Mouse (Mus musculus) stomach, postnatal 0 days (tissue): ENCODE measurements around the gene 3110009E18Rik. TPM values are rescaled to one million over a fixed set of nuclear protein-coding genes. Genes with fewer than 3 reads are reported as not detected.
A peak's percentile ranks its signal among the peaks of the same experiment; 100 is the strongest.

Experiments used
- ATAC-seq: fragments of 200-750 bp; cut with Nextera tagmentation; 2 replicates; pipeline ENCODE4 v1.8.0; 2017; ENCODE audit not compliant: low FRiP score, low TSS enrichment
- DNase-seq: peaks from one replicate; pipeline ENCODE4 v3.0.0-alpha.2; 2016; ENCODE audit warnings: low spot score
- H3K27ac ChIP-seq: fragments of 300-500 bp; sonication (generic); replicated peaks from 2 replicates; pipeline ENCODE4 v1.5.1; 2014; ENCODE audit warnings: mild to moderate bottlenecking, control low read depth
- H3K27me3 ChIP-seq: fragments of 300-500 bp; sonication (generic); 2 replicates; pipeline ENCODE4 v1.6.1; 2014; ENCODE audit warnings: low read length; ENCODE audit not compliant: control insufficient read depth, insufficient read depth
- H3K36me3 ChIP-seq: fragments of 300-500 bp; sonication (generic); 2 replicates; pipeline ENCODE4 v1.6.1; 2014; ENCODE audit warnings: low read length, mixed read lengths; ENCODE audit not compliant: control insufficient read depth, insufficient read depth
- H3K4me1 ChIP-seq: fragments of 300-500 bp; sonication (generic); replicated peaks from 2 replicates; pipeline ENCODE4 v1.6.1; 2014; ENCODE audit warnings: antibody characterized with exemption; ENCODE audit not compliant: control insufficient read depth, insufficient read depth
- H3K4me2 ChIP-seq: fragments of 300-500 bp; sonication (generic); replicated peaks from 2 replicates; pipeline ENCODE4 v1.6.1; 2014; ENCODE audit warnings: low read depth, mild to moderate bottlenecking, control low read depth, moderate library complexity
- H3K4me3 ChIP-seq: fragments of 300-500 bp; sonication (generic); 2 replicates; pipeline ENCODE4 v1.5.1; 2014; ENCODE audit warnings: low read depth, low read length, control low read depth
- H3K9ac ChIP-seq: fragments of 300-500 bp; sonication (generic); 2 replicates; pipeline ENCODE4 v1.6.1; 2014; ENCODE audit warnings: mild to moderate bottlenecking, low read length, control low read depth, mixed read lengths
- H3K9me3 ChIP-seq: fragments of 300-500 bp; sonication (generic); 2 replicates; pipeline ENCODE4 v1.6.1; 2016; ENCODE audit warnings: low read length; ENCODE audit not compliant: control insufficient read depth
- CTCF ChIP-seq: IDR thresholded peaks from 2 replicates; pipeline ENCODE4 v1.5.1; 2016; ENCODE audit warnings: antibody characterized with exemption, low read depth, mild to moderate bottlenecking, moderate library complexity
- EP300 ChIP-seq: optimal IDR thresholded peaks from 2 replicates; pipeline ENCODE3; 2016; ENCODE audit warnings: antibody characterized with exemption
- WGBS: fragments of 180-500 bp; shearing (Covaris S2); extraction: QIAGEN DNeasy Blood & Tissue Kit; methylation state at CpG from one replicate; pipeline ENCODE4 v1.1.7; 2014; 5-methylcytosine and 5-hydroxymethylcytosine counted together
- polyA plus RNA-seq: library from polyadenylated mRNA; unstranded; fragments of >200 nt; fragmentation: Nextera tagmentation; extraction: Ambion mirVana; gene quantifications from 2 replicates; pipeline ENCODE4 v1.2.1, GENCODE M21; 2015

Gene 3110009E18Rik
- polyA plus RNA-seq, 1 experiment from 2014 or later, result 10.1 TPM

DNA sequence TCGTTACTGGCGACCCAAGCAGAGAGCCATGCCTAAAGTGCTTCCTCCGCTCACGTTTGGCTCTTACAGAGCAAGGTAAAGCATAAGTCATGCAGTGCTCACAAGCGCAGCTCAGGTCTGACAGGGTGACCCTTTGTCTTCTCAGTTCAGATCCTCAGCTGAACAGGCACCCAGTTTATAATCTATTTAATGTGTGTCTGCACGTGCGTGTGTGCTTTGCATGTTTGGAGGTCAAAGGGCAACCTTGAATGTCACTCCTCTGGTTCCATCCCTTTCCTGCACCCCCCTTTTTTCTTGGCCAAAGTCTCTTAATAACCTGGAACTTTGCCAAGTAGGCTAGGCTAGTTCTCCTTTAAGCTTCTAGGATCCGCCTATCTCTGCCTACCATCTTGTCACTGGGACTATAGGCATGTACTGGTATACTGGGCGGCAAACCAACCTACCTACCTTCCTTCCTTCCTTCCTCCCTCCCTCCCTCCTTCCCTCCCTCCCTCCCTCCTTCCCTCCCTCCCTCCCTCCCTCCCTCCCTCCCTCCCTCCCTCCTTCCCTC lies 19.2 kb downstream of the 3110009E18Rik start:
- H3K36me3 ChIP-seq, result no peaks in the 10 kb centered on the region
- H3K9me3 ChIP-seq, result no peaks in the 10 kb centered on the region
- no peaks in the 10 kb centered on the region for H3K4me1 ChIP-seq
- H3K9ac ChIP-seq, result no peak overlapping the region
- H3K27ac ChIP-seq, result no peak overlapping the region
- H3K4me3 ChIP-seq, result no peak overlapping the region
- DNase-seq (no peak), ATAC-seq (no peak; the same call in 1 of the 2 replicates)
- TF ChIP-seq CTCF (no peak), EP300 (no peak)
- WGBS, result 75% methylated on average over 9 of the region's 9 CpGs
- H3K4me2 ChIP-seq, result no peak overlapping the region
- H3K27me3 ChIP-seq, result no peaks in the 10 kb centered on the region

DNA sequence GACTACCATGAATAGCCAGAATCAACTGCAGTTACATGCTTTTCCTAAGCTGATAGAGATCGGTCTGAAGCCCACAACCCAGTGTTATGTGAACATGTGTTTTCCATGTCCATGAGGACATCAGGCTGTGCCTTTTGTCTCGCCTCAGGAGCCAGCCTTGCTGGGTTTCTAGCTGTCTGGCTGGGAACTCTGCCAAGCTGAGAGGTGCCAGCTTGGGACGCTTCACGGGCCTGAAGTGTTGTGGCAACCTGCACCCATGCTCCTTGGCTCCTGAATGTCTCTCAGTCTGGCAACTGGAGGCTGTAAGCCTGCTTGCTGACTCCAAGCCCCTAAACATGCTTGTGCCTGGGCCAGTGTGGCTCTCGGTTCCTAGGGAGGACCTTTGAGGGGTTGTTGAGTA lies 21.6 kb downstream of the 3110009E18Rik start:
- Histone ChIP-seq H3K4me3 (no peak overlapping the region), H3K27ac (no peak overlapping the region), H3K27me3 (no peaks in the 10 kb centered on the region), H3K9ac (no peak overlapping the region), H3K9me3 (no peaks in the 10 kb centered on the region), H3K4me1 (no peaks in the 10 kb centered on the region), H3K36me3 (no peaks in the 10 kb centered on the region), H3K4me2 (no peak overlapping the region)
- WGBS, result 64% methylated on average over 5 of the region's 5 CpGs
- ATAC-seq, result no peak
- no peak for TF ChIP-seq CTCF
- TF ChIP-seq EP300, result no peak
- DNase-seq, result no peak

GRCm38 (mm10) chr1:120145527-120146216 lies 24.7 kb downstream of the 3110009E18Rik start:
- DNase-seq, result no peak
- no peak for ATAC-seq
- H3K4me3 ChIP-seq, result no peak overlapping the region
- no peak overlapping the region for H3K4me2 ChIP-seq
- no peaks in the 10 kb centered on the region for H3K27me3 ChIP-seq
- no peaks in the 10 kb centered on the region for H3K9me3 ChIP-seq
- no peaks in the 10 kb centered on the region for H3K36me3 ChIP-seq
- TF ChIP-seq EP300 (no peak), CTCF (no peak)
- no peaks in the 10 kb centered on the region for H3K4me1 ChIP-seq
- no peak overlapping the region for H3K9ac ChIP-seq
- H3K27ac ChIP-seq, result no peak overlapping the region
- WGBS, result 85% methylated on average over 8 of the region's 8 CpGs

GRCm38 (mm10) chr1:120146994-120147393 lies 26.0 kb downstream of the 3110009E18Rik start:
- no peak for DNase-seq
- ATAC-seq, result peak; percentile 51; the same call in 1 of the 2 replicates
- no peaks in the 10 kb centered on the region for H3K9me3 ChIP-seq
- no peaks in the 10 kb centered on the region for H3K4me1 ChIP-seq
- no peaks in the 10 kb centered on the region for H3K36me3 ChIP-seq
- no peak overlapping the region for H3K9ac ChIP-seq
- H3K4me2 ChIP-seq, result no peak overlapping the region
- H3K4me3 ChIP-seq, result no peak overlapping the region
- H3K27ac ChIP-seq, result no peak overlapping the region
- no peak for TF ChIP-seq EP300
- TF ChIP-seq CTCF, result peak; percentile 67
- no peaks in the 10 kb centered on the region for H3K27me3 ChIP-seq

DNA sequence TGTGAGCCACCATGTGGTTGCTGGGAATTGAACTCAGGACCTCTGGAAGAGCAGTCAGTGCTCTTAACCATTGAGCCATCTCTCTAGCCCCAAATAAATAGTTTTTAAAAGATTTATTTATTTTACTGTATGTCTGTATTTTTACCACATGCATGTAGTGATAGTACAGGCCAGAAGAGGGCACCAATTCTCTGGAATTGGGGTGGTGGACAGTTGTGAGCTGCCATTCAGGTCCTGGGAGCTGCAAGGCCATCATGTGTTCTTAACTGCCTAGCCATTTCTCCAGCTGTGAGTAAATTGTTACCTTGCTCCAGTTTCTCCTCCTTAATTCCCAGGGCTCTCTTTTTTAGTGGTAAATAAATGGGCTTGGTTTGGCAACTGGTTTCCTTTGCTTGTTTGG lies 33.2 kb downstream of the 3110009E18Rik start:
- H3K36me3 ChIP-seq, result no peaks in the 10 kb centered on the region
- H3K4me3 ChIP-seq, result no peak overlapping the region
- no peak overlapping the region for H3K27ac ChIP-seq
- H3K4me1 ChIP-seq, result no peaks in the 10 kb centered on the region
- ATAC-seq (no peak), DNase-seq (no peak)
- TF ChIP-seq CTCF (peak; percentile 73), EP300 (no peak)
- no peaks in the 10 kb centered on the region for H3K9me3 ChIP-seq
- no peaks in the 10 kb centered on the region for H3K27me3 ChIP-seq
- H3K9ac ChIP-seq, result no peak overlapping the region
- H3K4me2 ChIP-seq, result no peak overlapping the region

DNA sequence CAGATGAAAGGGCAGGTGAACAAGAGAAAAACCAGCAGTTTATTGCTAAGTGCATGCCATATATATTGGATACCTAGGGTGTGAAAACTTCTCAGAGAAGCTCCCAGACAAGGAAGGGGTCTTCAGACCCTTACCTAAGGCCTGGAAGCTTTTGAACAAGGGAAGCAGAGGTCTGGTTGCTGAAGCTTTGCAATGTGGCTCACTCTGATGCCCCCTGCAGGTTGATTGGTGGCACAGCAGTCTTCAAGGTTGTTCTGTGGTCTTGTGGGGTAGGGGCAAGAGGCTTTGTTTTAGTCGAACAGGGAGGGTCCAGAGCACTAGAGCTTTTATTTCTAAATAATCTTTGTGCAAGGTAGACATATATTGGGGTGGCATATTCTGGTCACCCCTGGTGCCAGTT lies 34.3 kb downstream of the 3110009E18Rik start:
- H3K9me3 ChIP-seq, result no peaks in the 10 kb centered on the region
- peak; percentile 82 for TF ChIP-seq CTCF
- no peak for TF ChIP-seq EP300
- H3K27me3 ChIP-seq, result no peaks in the 10 kb centered on the region
- H3K4me1 ChIP-seq, result no peaks in the 10 kb centered on the region
- no peak overlapping the region for H3K27ac ChIP-seq
- H3K36me3 ChIP-seq, result no peaks in the 10 kb centered on the region
- 18% methylated on average over 1 of the region's 1 CpGs for WGBS
- no peak overlapping the region for H3K9ac ChIP-seq
- no peak for DNase-seq
- H3K4me2 ChIP-seq, result no peak overlapping the region
- ATAC-seq, result no peak
- H3K4me3 ChIP-seq, result no peak overlapping the region
